Mouse (Mus musculus): ENCODE measurements at regions not wholly inside any gene's neighbourhood (a gene's known extent, or its start where the extent isn't known, plus 50 kb on each side); places are given as distances from the start of the nearest gene placed in this dataset.

- TF ChIP-seq POLR2A (IDR thresholded peaks at IDR 0.05; ENCODE audit: borderline replicate concordance, extremely low read depth, insufficient read depth, insufficient read length, poor library complexity, severe bottlenecking): no peak
- no peak for TF ChIP-seq CTCF (IDR thresholded peaks at IDR 0.05; ENCODE audit: borderline replicate concordance, extremely low read depth, insufficient read depth, insufficient read length)
These were observed 279.3 kb downstream of the Olfm4 start for GRCm38 (mm10) chr14:80263173-80263572.
